Mouse (Mus musculus) adipose tissue, adult 10 weeks (tissue): ENCODE data around the gene Drc3. TPM values are rescaled to one million over a fixed set of nuclear protein-coding genes. Genes with fewer than 3 reads are reported as not detected.

Experiments
- polyA plus RNA-seq: library from polyadenylated mRNA; stranded (reverse); fragments of 350-450 nt; fragmentation: Illumina TruSeq; extraction: RNeasy Lipid Tissue Mini Kit (QIAGEN cat#74804); gene quantifications from one replicate; pipeline ENCODE4 v1.2.3, GENCODE M21; 2014; ENCODE audit warnings: low read depth, low replicate concordance

Gene Drc3
- polyA plus RNA-seq = 8.1 TPM

DNA sequence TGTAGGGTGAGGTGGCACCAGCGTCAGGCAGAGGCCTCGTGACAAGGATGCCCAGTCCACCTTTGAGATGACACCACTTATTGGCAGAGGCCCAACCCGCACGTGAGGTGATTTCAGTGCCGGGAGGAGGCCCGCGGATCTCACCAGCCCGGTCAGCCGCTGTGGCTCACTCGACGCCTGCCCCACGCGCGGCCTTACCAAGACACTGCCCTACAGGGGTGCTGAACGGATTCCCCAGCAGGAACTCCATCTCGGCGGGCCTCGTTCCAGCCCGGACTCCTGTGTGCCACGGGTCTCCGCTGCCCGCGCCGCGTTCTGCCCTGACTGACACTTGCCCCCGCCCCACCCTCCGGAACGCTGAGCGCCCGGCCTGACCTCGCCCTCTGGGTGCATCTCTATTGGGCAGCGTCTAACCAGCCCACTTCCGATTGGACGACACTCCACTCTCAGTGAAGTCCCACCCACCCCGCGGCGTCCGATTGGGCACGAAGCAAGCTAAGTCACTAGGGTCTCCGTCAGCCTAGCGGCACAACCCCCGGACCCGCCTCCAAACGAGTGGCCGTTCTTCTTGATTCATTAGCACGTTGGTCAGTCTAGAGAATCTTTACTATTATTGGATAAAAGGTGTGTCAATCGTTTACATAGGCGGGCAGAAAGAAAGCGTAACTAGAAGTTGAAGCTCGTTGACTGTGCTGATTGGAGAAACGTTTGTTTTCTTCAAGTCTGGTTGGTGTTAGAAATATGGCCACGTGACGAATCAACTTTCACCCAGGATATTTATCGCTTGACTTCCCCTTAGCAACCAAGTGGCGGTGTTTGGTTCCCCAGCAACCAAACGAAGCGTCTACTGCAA is at the start of gene Drc3, which contains the start of gene Tom1l2:
Drc3 (plus strand) TSS at position 771 of the 853 bp plus-strand sequence.
Tom1l2 (minus strand) TSS at position 347 of the 853 bp plus-strand sequence.

DNA sequence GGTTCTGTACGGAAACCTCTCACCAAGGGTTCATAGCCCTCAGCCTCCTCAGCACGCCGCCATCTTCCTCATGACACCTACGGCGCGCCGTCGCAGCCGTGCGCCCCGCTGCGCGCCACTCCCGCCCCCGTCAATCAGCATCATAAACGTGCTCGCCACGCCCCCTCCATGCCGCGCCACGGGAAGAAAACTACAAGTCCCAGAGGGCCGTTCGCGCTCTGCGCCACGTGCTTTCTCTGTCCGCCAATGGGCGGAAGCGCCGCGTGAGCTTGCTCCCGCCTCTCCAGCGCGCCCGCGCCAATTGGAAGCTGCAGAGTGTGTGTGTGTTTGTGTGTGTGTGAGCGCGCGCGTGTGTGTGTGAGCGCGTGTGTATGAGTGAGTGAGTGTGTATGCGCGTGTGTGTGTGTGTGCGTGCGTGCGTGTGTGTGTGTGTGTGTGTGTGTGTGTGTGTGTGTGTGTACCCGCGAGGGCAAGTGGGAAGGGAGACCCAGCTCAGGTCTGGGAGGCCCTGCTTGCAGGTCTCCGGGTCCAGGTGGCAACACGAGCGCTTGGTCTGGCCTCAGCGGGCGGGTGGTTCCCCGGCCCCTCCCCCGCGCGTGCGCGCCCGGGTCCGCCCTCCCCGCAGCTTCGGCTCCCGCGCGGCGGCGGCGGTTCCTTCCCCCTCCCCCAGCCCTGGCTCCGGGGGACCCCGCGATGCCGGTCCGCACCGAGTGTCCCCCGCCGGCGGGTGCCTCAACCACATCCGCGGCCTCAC is 64.0 kb downstream of the Drc3 start, which contains the start of gene Gid4:
Gid4 (plus strand) TSS at position 183 of the 754 bp plus-strand sequence.

DNA sequence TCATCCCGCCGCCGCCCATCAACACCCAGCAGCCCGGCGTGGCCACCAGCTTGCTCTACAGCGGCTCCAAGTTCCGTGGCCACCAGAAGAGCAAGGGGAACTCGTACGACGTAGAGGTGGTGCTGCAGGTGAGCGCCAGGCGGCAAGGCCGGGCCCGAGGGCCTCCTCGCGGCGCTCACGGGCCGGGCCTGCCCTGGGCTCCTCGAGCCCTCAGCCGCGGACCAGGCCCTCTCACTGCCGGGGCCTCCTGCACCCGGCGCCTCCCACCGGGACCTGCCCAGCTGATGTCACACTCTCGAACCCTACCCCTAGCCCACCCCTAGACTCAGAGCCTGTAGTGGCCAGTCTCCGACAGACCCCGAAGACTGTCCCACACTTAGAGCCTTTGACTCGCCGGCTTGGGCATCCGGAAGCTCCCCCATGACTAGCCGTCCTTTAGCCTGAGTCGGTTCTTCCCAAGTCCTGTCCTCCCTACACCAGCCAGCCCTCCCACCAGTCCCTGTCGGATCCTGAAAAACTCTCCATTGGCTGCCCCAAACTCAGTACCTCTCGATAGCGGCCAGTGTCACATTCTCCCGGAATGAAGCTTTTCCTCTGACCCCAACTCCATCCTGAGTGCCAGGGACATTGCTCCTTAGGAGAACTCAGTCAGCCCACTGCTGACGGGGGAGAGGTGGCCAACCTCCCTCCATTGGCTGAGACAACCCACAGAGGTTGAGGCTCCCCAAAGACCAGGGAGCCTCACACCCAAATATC is 64.8 kb downstream of the Drc3 start, which contains the start of gene Atpaf2:
Atpaf2 (minus strand) TSS at position 741 of the 756 bp plus-strand sequence.

Other genes starting within 250 kb of the Drc3 start
- 28.5 TPM for gene Rai1, start 248.3 kb upstream of the Drc3 start, polyA plus RNA-seq
- 180 TPM for gene Srebf1, start 130.7 kb upstream of the Drc3 start, polyA plus RNA-seq
- 54.7 TPM for gene Tom1l2, start 424 bp upstream of the Drc3 start, polyA plus RNA-seq
- 27.2 TPM for gene Gid4, start 63.8 kb downstream of the Drc3 start, polyA plus RNA-seq
- gene Atpaf2, start 65.1 kb downstream of the Drc3 start, polyA plus RNA-seq = 37.9 TPM
- 43.2 TPM for gene Drg2, start 101.3 kb downstream of the Drc3 start, polyA plus RNA-seq
- gene Myo15, start 116.0 kb downstream of the Drc3 start, polyA plus RNA-seq = 0.19 TPM
- gene Alkbh5, start 183.1 kb downstream of the Drc3 start, polyA plus RNA-seq = 38.5 TPM